In the genomic region with DNA sequence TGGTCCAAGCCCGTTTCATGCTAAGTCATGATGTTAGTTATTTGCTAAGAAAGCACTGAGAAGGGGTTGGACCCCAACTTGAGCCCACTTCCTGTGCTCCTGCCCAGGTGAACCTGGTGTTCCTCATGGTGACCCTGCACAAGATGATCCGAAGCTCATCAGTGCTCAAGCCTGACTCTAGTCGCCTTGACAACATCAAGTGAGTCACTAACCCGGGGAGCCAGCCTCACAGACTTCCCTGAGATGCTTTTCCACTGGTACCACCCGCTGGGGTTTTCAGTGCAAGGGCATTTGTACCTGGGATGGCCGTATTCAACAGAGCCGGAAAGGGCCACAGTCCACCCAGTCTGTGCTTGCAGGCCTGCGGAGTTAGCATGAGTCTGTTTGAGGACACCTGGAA, we compare ENCODE assay signal across 22 mouse cellular contexts. TPM values are rescaled to one million over a fixed set of nuclear protein-coding genes. Genes with fewer than 3 reads are reported as not detected.
DNase-seq lines count a peak whose midpoint lies in the region; ATAC-seq lines count a peak whose summit lies in the region.
"Had no signal": no experiment of that assay in that cellular context is flagged by ENCODE, and none has a peak within 500 bp of the region (broad histone marks: within the 10 kb centered on the region; RNA-seq: fewer than 3 reads in every experiment).

No protein-coding gene starts in this region.

- no peaks in the 10 kb centered on the region for H3K4me1 ChIP-seq in forebrain, embryonic 11.5 days (replicated peaks; ENCODE audit: control insufficient read depth, insufficient read depth, low read length)
- no peaks in the 10 kb centered on the region for H3K4me1 ChIP-seq in forebrain, embryonic 15.5 days
- H3K4me1 ChIP-seq: embryonic facial prominence, embryonic 10.5 days; embryonic facial prominence, embryonic 12.5 days; forebrain, embryonic 12.5 days had no signal

- no peak for ATAC-seq in forebrain, embryonic 11.5 days (replicated peaks; ENCODE audit: low FRiP score)
- no peak for ATAC-seq in forebrain, embryonic 15.5 days (replicated peaks)
- ATAC-seq: activated CD4-positive, CD25-positive, alpha-beta regulatory T cell, adult 4 months; CD4-positive, CD25-positive, alpha-beta regulatory T cell, adult 4 months; forebrain, embryonic 14.5 days; forebrain, postnatal 0 days; Patski had no signal

- H3K9ac ChIP-seq in forebrain, embryonic 11.5 days (ENCODE audit: low read length) = no peak overlapping the region
- H3K9ac ChIP-seq in forebrain, embryonic 15.5 days (replicated peaks) = no peak overlapping the region
- H3K9ac ChIP-seq: embryonic facial prominence, embryonic 12.5 days; forebrain, embryonic 12.5 days; forebrain, postnatal 0 days had no signal

- H3K4me2 ChIP-seq in forebrain, embryonic 11.5 days (ENCODE audit: low read depth, low read length, severe bottlenecking) = no peak overlapping the region
- H3K4me2 ChIP-seq in forebrain, embryonic 15.5 days (replicated peaks) = no peak overlapping the region
- H3K4me2 ChIP-seq: embryonic facial prominence, embryonic 12.5 days; forebrain, embryonic 12.5 days had no signal

- H3K4me3 ChIP-seq in forebrain, embryonic 11.5 days (ENCODE audit: low read depth, low read length) = no peak overlapping the region
- no peak overlapping the region for H3K4me3 ChIP-seq in forebrain, embryonic 15.5 days
- H3K4me3 ChIP-seq: embryonic facial prominence, embryonic 10.5 days; embryonic facial prominence, embryonic 12.5 days; forebrain, embryonic 12.5 days had no signal

- H3K9me3 ChIP-seq in forebrain, embryonic 11.5 days (ENCODE audit: control insufficient read depth, low read length) = no peaks in the 10 kb centered on the region
- no peaks in the 10 kb centered on the region for H3K9me3 ChIP-seq in forebrain, embryonic 15.5 days
- H3K9me3 ChIP-seq: embryonic facial prominence, embryonic 10.5 days; embryonic facial prominence, embryonic 12.5 days; forebrain, embryonic 12.5 days; G1E had no signal

- H3K27me3 ChIP-seq in forebrain, embryonic 11.5 days (ENCODE audit: control insufficient read depth, insufficient read depth, low read length) = no peaks in the 10 kb centered on the region
- H3K27me3 ChIP-seq in forebrain, embryonic 15.5 days = no peaks in the 10 kb centered on the region
- H3K27me3 ChIP-seq: CH12.LX; embryonic facial prominence, embryonic 12.5 days; forebrain, embryonic 12.5 days; Patski had no signal

- peak; percentile 5 for DNase-seq in cerebellum, postnatal 14 days
- DNase-seq in cerebellum, adult 9-10 months = no peak
- DNase-seq in forebrain, embryonic 11.5 days (ENCODE audit: low spot score) = peak; percentile 24
- peak; percentile 4 for DNase-seq in kidney, postnatal 10 days
- DNase-seq in kidney, postnatal 14 days = no peak
- DNase-seq in urinary bladder, adult 2 months (ENCODE audit: low spot score) = peak; percentile 10
- no peak for DNase-seq in urinary bladder, postnatal 14 days (ENCODE audit: low spot score)
- DNase-seq: adrenal gland, adult 8-10 months; B cell, adult 2 months; cerebellum, adult 11-12 months; cerebellum, adult 2 months; forebrain, postnatal 0 days had no signal

- H3K27ac ChIP-seq in forebrain, embryonic 11.5 days (ENCODE audit: low read depth, low read length) = no peak overlapping the region
- no peak overlapping the region for H3K27ac ChIP-seq in forebrain, embryonic 15.5 days (replicated peaks)
- H3K27ac ChIP-seq: embryonic facial prominence, embryonic 10.5 days; embryonic facial prominence, embryonic 12.5 days; forebrain, embryonic 12.5 days had no signal

- 88% methylated on average over 8 of the region's 8 CpGs for WGBS in forebrain, embryonic 11.5 days
- 91% methylated on average over 8 of the region's 8 CpGs for WGBS in forebrain, embryonic 15.5 days

- H3K36me3 ChIP-seq in forebrain, embryonic 11.5 days (ENCODE audit: control insufficient read depth, insufficient read depth, low read length) = peaks cover 13% of the 10 kb centered on the region; the same call in 1 of the 2 replicates
- peaks cover 86% of the 10 kb centered on the region for H3K36me3 ChIP-seq in forebrain, embryonic 15.5 days

RNA-seq across cellular contexts. Expression of a gene that starts 19.6 kb away (rescaled TPM):
- polyA plus RNA-seq in forebrain, embryonic 11.5 days (2014; fragmentation: Nextera tagmentation; extraction: Ambion mirVana) = 0.92 and 1.2 TPM in 2 replicates
- 0.74 and 0.95 TPM in 2 replicates for polyA plus RNA-seq in forebrain, embryonic 15.5 days (2015; fragmentation: Nextera tagmentation; extraction: Ambion mirVana)
- 0.69 and 0.96 TPM in 2 replicates for polyA plus RNA-seq in urinary bladder, adult 2 months (2012; rRNA removed)

RNA-seq across cellular contexts. Expression of a gene that starts 19.9 kb away (rescaled TPM):
- 92.7 and 94.0 TPM in 2 replicates for polyA plus RNA-seq in forebrain, embryonic 11.5 days (2014; fragmentation: Nextera tagmentation; extraction: Ambion mirVana)
- 20.7 and 22.2 TPM in 2 replicates for polyA plus RNA-seq in forebrain, embryonic 15.5 days (2015; fragmentation: Nextera tagmentation; extraction: Ambion mirVana)
- 2.3 and 3.1 TPM in 2 replicates for polyA plus RNA-seq in urinary bladder, adult 2 months (2012; rRNA removed)

RNA-seq across cellular contexts. Expression of a gene that starts 35.5 kb away (rescaled TPM):
- polyA plus RNA-seq in forebrain, embryonic 11.5 days (2014; fragmentation: Nextera tagmentation; extraction: Ambion mirVana) = 24.5 and 27.8 TPM in 2 replicates
- polyA plus RNA-seq in forebrain, embryonic 15.5 days (2015; fragmentation: Nextera tagmentation; extraction: Ambion mirVana) = 56.2 and 57.0 TPM in 2 replicates
- polyA plus RNA-seq in urinary bladder, adult 2 months (2012; rRNA removed) = 39.4 and 48.3 TPM in 2 replicates

RNA-seq across cellular contexts. Expression of a gene that starts 37.4 kb away (rescaled TPM):
- 171 and 189 TPM in 2 replicates for polyA plus RNA-seq in forebrain, embryonic 11.5 days (2014; fragmentation: Nextera tagmentation; extraction: Ambion mirVana)
- 169 and 178 TPM in 2 replicates for polyA plus RNA-seq in forebrain, embryonic 15.5 days (2015; fragmentation: Nextera tagmentation; extraction: Ambion mirVana)
- polyA plus RNA-seq in urinary bladder, adult 2 months (2012; rRNA removed) = 74.4 and 81.2 TPM in 2 replicates

Comparison
In these comparisons a context has a peak if more than half of its experiments do, and no peak if none do; other contexts are left out.
1. DNase-seq: peak in cerebellum, postnatal 14 days (2 of 2), forebrain, embryonic 11.5 days (single experiment), kidney, postnatal 10 days (single experiment) and urinary bladder, adult 2 months (single experiment); none in cerebellum, adult 9-10 months (single experiment), kidney, postnatal 14 days (single experiment) and urinary bladder, postnatal 14 days (single experiment).